Mouse (Mus musculus): ENCODE data around the gene Clint1. TPM values are rescaled to one million over a fixed set of nuclear protein-coding genes. Genes with fewer than 3 reads are reported as not detected.

Gene Clint1
- polyA plus RNA-seq (2012; rRNA removed), result 99.8 and 102 TPM in 2 replicates
- 77.3 and 81.3 TPM in 2 replicates for polyA plus RNA-seq (2014; fragmentation: Nextera tagmentation; extraction: Ambion mirVana)

- peaks cover 22% of the 10 kb centered on the region for H3K4me1 ChIP-seq (ENCODE audit: control insufficient read depth, insufficient read depth, low read length)
- under 1% methylated on average over 32 of the region's 57 CpGs for WGBS
- H3K27me3 ChIP-seq (ENCODE audit: control insufficient read depth, insufficient read depth, low read length), result no peaks in the 10 kb centered on the region
- DNase-seq (ENCODE audit: low spot score) (peak; percentile 77), ATAC-seq (ENCODE audit: low FRiP score, low read depth) (peak; percentile 93)
- H3K4me3 ChIP-seq (replicated peaks; ENCODE audit: low read length), result peak within 1 kb of the TSS; percentile 100
- peaks cover 13% of the 10 kb centered on the region for H3K36me3 ChIP-seq (ENCODE audit: control insufficient read depth, insufficient read depth, low read length)
- H3K27ac ChIP-seq (replicated peaks; ENCODE audit: low read depth, low read length), result peak within 1 kb of the TSS; percentile 71
- no peak for TF ChIP-seq POLR2A (IDR thresholded peaks at IDR 0.05; ENCODE audit: borderline replicate concordance, extremely low read depth, insufficient read depth, insufficient read length)
- H3K4me2 ChIP-seq (replicated peaks; ENCODE audit: low read depth, low read length, severe bottlenecking), result peak within 1 kb of the TSS; percentile 76
- no peaks in the 10 kb centered on the region for H3K9me3 ChIP-seq (ENCODE audit: control insufficient read depth, low read length)
- peak within 1 kb of the TSS; percentile 95 for H3K9ac ChIP-seq (ENCODE audit: low read depth, low read length, severe bottlenecking)
Observed at GRCm38 (mm10) chr11:45851516-45852123, at the start of gene Clint1. TSS of gene Clint1 (plus strand) at chr11:45852051.

GRCm38 (mm10) chr11:45804068-45804467 lies 47.8 kb upstream of the Clint1 start:
- H3K36me3 ChIP-seq (ENCODE audit: control insufficient read depth, insufficient read depth, low read length), result no peaks in the 10 kb centered on the region
- no peak overlapping the region for H3K4me2 ChIP-seq (replicated peaks; ENCODE audit: low read depth, low read length, severe bottlenecking)
- H3K4me1 ChIP-seq (ENCODE audit: control insufficient read depth, insufficient read depth, low read length), result peaks cover 9% of the 10 kb centered on the region
- H3K27ac ChIP-seq (replicated peaks; ENCODE audit: low read depth, low read length), result no peak overlapping the region
- no peak for TF ChIP-seq POLR2A (IDR thresholded peaks at IDR 0.05; ENCODE audit: borderline replicate concordance, extremely low read depth, insufficient read depth, insufficient read length)
- 68% methylated on average over 4 of the region's 4 CpGs for WGBS
- no peak overlapping the region for H3K9ac ChIP-seq (ENCODE audit: low read depth, low read length, severe bottlenecking)
- no peak for ATAC-seq (ENCODE audit: low FRiP score, low read depth)
- H3K27me3 ChIP-seq (ENCODE audit: control insufficient read depth, insufficient read depth, low read length), result no peaks in the 10 kb centered on the region
- DNase-seq (ENCODE audit: low spot score), result no peak
- no peak overlapping the region for H3K4me3 ChIP-seq (replicated peaks; ENCODE audit: low read length)
- H3K9me3 ChIP-seq (ENCODE audit: control insufficient read depth, low read length), result no peaks in the 10 kb centered on the region

GRCm38 (mm10) chr11:45805312-45805772 lies 46.5 kb upstream of the Clint1 start:
- Histone ChIP-seq H3K27me3 (ENCODE audit: control insufficient read depth, insufficient read depth, low read length) (no peaks in the 10 kb centered on the region), H3K4me1 (ENCODE audit: control insufficient read depth, insufficient read depth, low read length) (no peaks in the 10 kb centered on the region), H3K9ac (ENCODE audit: low read depth, low read length, severe bottlenecking) (no peak overlapping the region), H3K9me3 (ENCODE audit: control insufficient read depth, low read length) (no peaks in the 10 kb centered on the region), H3K4me3 (replicated peaks; ENCODE audit: low read length) (no peak overlapping the region), H3K27ac (replicated peaks; ENCODE audit: low read depth, low read length) (no peak overlapping the region), H3K4me2 (replicated peaks; ENCODE audit: low read depth, low read length, severe bottlenecking) (no peak overlapping the region), H3K36me3 (ENCODE audit: control insufficient read depth, insufficient read depth, low read length) (no peaks in the 10 kb centered on the region)
- DNase-seq (ENCODE audit: low spot score) (no peak), ATAC-seq (ENCODE audit: low FRiP score, low read depth) (no peak)
- no peak for TF ChIP-seq POLR2A (IDR thresholded peaks at IDR 0.05; ENCODE audit: borderline replicate concordance, extremely low read depth, insufficient read depth, insufficient read length)
- 75% methylated on average over 6 of the region's 6 CpGs for WGBS

GRCm38 (mm10) chr11:45805810-45806209 lies 46.0 kb upstream of the Clint1 start:
- no peak for DNase-seq (ENCODE audit: low spot score)
- Histone ChIP-seq H3K4me3 (replicated peaks; ENCODE audit: low read length) (no peak overlapping the region), H3K36me3 (ENCODE audit: control insufficient read depth, insufficient read depth, low read length) (no peaks in the 10 kb centered on the region), H3K27ac (replicated peaks; ENCODE audit: low read depth, low read length) (no peak overlapping the region), H3K4me2 (replicated peaks; ENCODE audit: low read depth, low read length, severe bottlenecking) (no peak overlapping the region), H3K9me3 (ENCODE audit: control insufficient read depth, low read length) (no peaks in the 10 kb centered on the region), H3K27me3 (ENCODE audit: control insufficient read depth, insufficient read depth, low read length) (no peaks in the 10 kb centered on the region), H3K4me1 (ENCODE audit: control insufficient read depth, insufficient read depth, low read length) (no peaks in the 10 kb centered on the region), H3K9ac (ENCODE audit: low read depth, low read length, severe bottlenecking) (no peak overlapping the region)
- ATAC-seq (ENCODE audit: low FRiP score, low read depth), result no peak
- no peak for TF ChIP-seq POLR2A (IDR thresholded peaks at IDR 0.05; ENCODE audit: borderline replicate concordance, extremely low read depth, insufficient read depth, insufficient read length)
- whole genome bisulfite sequencing, result 73% methylated on average over 2 of the region's 2 CpGs

GRCm38 (mm10) chr11:45806264-45806663 lies 45.6 kb upstream of the Clint1 start:
- Histone ChIP-seq H3K4me3 (replicated peaks; ENCODE audit: low read length) (no peak overlapping the region), H3K36me3 (ENCODE audit: control insufficient read depth, insufficient read depth, low read length) (no peaks in the 10 kb centered on the region), H3K9me3 (ENCODE audit: control insufficient read depth, low read length) (no peaks in the 10 kb centered on the region), H3K9ac (ENCODE audit: low read depth, low read length, severe bottlenecking) (no peak overlapping the region), H3K4me1 (ENCODE audit: control insufficient read depth, insufficient read depth, low read length) (no peaks in the 10 kb centered on the region), H3K27ac (replicated peaks; ENCODE audit: low read depth, low read length) (no peak overlapping the region), H3K27me3 (ENCODE audit: control insufficient read depth, insufficient read depth, low read length) (no peaks in the 10 kb centered on the region), H3K4me2 (replicated peaks; ENCODE audit: low read depth, low read length, severe bottlenecking) (no peak overlapping the region)
- 91% methylated on average over 2 of the region's 2 CpGs for WGBS
- ATAC-seq (ENCODE audit: low FRiP score, low read depth) (no peak), DNase-seq (ENCODE audit: low spot score) (no peak)
- TF ChIP-seq POLR2A (IDR thresholded peaks at IDR 0.05; ENCODE audit: borderline replicate concordance, extremely low read depth, insufficient read depth, insufficient read length), result no peak

All from limb, embryonic 14.5 days (tissue).